Mouse (Mus musculus): ENCODE data around the gene Colec11.

GRCm38 (mm10) chr12:28602259-28602658 lies 20.9 kb downstream of the Colec11 start:
- no peak for TF ChIP-seq POLR2A (IDR thresholded peaks at IDR 0.05; ENCODE audit: borderline replicate concordance, control insufficient read depth, low read depth, low read length)
- TF ChIP-seq CTCF (IDR thresholded peaks at IDR 0.05; ENCODE audit: control insufficient read depth, insufficient read depth, low read length) = no peak

All from bone marrow, adult 2 months (tissue).